ENCODE assay signal across 8 mouse cellular contexts in genomic region chr13:64248775-64249524, GRCm38 (mm10). TPM values are rescaled to one million over a fixed set of nuclear protein-coding genes. Genes with fewer than 3 reads are reported as not detected.
A peak's percentile ranks its signal among the peaks of the same experiment; 100 is the strongest.
DNase-seq lines count a peak whose midpoint lies in the region; ATAC-seq and TF ChIP-seq lines count a peak whose summit lies in the region.

No protein-coding gene starts in this region.

- peaks cover 0 to 4% of the 10 kb centered on the region in 2 experiments for H3K36me3 ChIP-seq in CH12.LX (replicated peaks in 1 of 2; ENCODE audit: control insufficient read depth in 1 of 2, insufficient read depth in 1 of 2, low read length in 1 of 2)
- H3K36me3 ChIP-seq in forebrain, embryonic 11.5 days (ENCODE audit: control insufficient read depth, insufficient read depth, low read length), result no peaks in the 10 kb centered on the region
- no peaks in the 10 kb centered on the region for H3K36me3 ChIP-seq in heart, embryonic 16.5 days (ENCODE audit: control insufficient read depth, insufficient read depth)
- H3K36me3 ChIP-seq in liver, embryonic 16.5 days (ENCODE audit: control insufficient read depth, insufficient read depth), result no peaks in the 10 kb centered on the region
- no peaks in the 10 kb centered on the region for H3K36me3 ChIP-seq in neural tube, embryonic 12.5 days
- no peaks in the 10 kb centered on the region for H3K36me3 ChIP-seq in stomach, postnatal 0 days (ENCODE audit: control insufficient read depth, insufficient read depth, low read length)

- no peaks in the 10 kb centered on the region for H3K27me3 ChIP-seq in CH12.LX (replicated peaks)
- H3K27me3 ChIP-seq in forebrain, embryonic 11.5 days (ENCODE audit: control insufficient read depth, insufficient read depth, low read length), result no peaks in the 10 kb centered on the region
- H3K27me3 ChIP-seq in heart, embryonic 16.5 days (ENCODE audit: control insufficient read depth, insufficient read depth, low read length), result no peaks in the 10 kb centered on the region
- H3K27me3 ChIP-seq in liver, embryonic 16.5 days (ENCODE audit: control insufficient read depth, insufficient read depth, low read depth, low read length), result no peaks in the 10 kb centered on the region
- no peaks in the 10 kb centered on the region for H3K27me3 ChIP-seq in neural tube, embryonic 12.5 days (replicated peaks)
- H3K27me3 ChIP-seq in stomach, postnatal 0 days (ENCODE audit: control insufficient read depth, insufficient read depth, low read length), result no peaks in the 10 kb centered on the region

- H3K4me1 ChIP-seq in CH12.LX (ENCODE audit: control insufficient read depth in 1 of 2, insufficient read depth in 2 of 2), result peaks cover 8 to 57% of the 10 kb centered on the region in 2 experiments; a peak in 3 of 4 replicates
- H3K4me1 ChIP-seq in forebrain, embryonic 11.5 days (replicated peaks; ENCODE audit: control insufficient read depth, insufficient read depth, low read length), result 0 out of 2 replicates have a peak, but pooled peaks cover 3% of the 10 kb centered on the region
- H3K4me1 ChIP-seq in heart, embryonic 16.5 days (ENCODE audit: control insufficient read depth, insufficient read depth, low read length), result peaks cover 11% of the 10 kb centered on the region
- peaks cover 5% of the 10 kb centered on the region; the same call in 1 of the 2 replicates for H3K4me1 ChIP-seq in liver, embryonic 16.5 days (ENCODE audit: control insufficient read depth, low read depth, low read length)
- 0 out of 2 replicates have a peak, but pooled peaks cover 2% of the 10 kb centered on the region for H3K4me1 ChIP-seq in neural tube, embryonic 12.5 days
- H3K4me1 ChIP-seq in stomach, postnatal 0 days (replicated peaks; ENCODE audit: control insufficient read depth, insufficient read depth), result 0 out of 2 replicates have a peak, but pooled peaks cover 3% of the 10 kb centered on the region

- TF ChIP-seq RAD21 in CH12.LX (IDR thresholded peaks at IDR 0.05; ENCODE audit: low read depth, low read length), result peak; percentile 61

- dilution Hi-C loops in CH12.LX (cut with MboI; ENCODE audit: extremely low pct_ligation_motif_present, extremely low pct_unique_long_range_greater_than_20kb, low sequenced_read_pairs), result no loop called here

- no peaks in the 10 kb centered on the region for H3K9me3 ChIP-seq in CH12.LX (replicated peaks; ENCODE audit: low read length)
- no peaks in the 10 kb centered on the region for H3K9me3 ChIP-seq in forebrain, embryonic 11.5 days (ENCODE audit: control insufficient read depth, low read length)
- no peaks in the 10 kb centered on the region for H3K9me3 ChIP-seq in heart, embryonic 16.5 days (replicated peaks; ENCODE audit: control insufficient read depth, low read length)
- H3K9me3 ChIP-seq in liver, embryonic 16.5 days (replicated peaks; ENCODE audit: control insufficient read depth, low read length), result no peaks in the 10 kb centered on the region
- no peaks in the 10 kb centered on the region for H3K9me3 ChIP-seq in neural tube, embryonic 12.5 days
- no peaks in the 10 kb centered on the region for H3K9me3 ChIP-seq in stomach, postnatal 0 days (ENCODE audit: control insufficient read depth, low read length)

- peak in 1 of 2 experiments; percentile 91 for TF ChIP-seq CTCF in CH12.LX (conservative IDR thresholded peaks at IDR 0.05 in 1 of 2, IDR thresholded peaks at IDR 0.05 in 1 of 2; ENCODE audit: low read depth in 2 of 2, low read length in 2 of 2)
- peak; percentile 97 for TF ChIP-seq CTCF in stomach, postnatal 0 days (IDR thresholded peaks at IDR 0.05; ENCODE audit: low read depth)

- 8% methylated on average over 22 of the region's 22 CpGs for WGBS in forebrain, embryonic 11.5 days
- WGBS in heart, embryonic 16.5 days, result 7% methylated on average over 22 of the region's 22 CpGs
- 5% methylated on average over 22 of the region's 22 CpGs for WGBS in liver, embryonic 16.5 days (ENCODE audit: insufficient replicate concordance)
- WGBS in neural tube, embryonic 12.5 days, result 7% methylated on average over 22 of the region's 22 CpGs
- WGBS in stomach, postnatal 0 days, result 7% methylated on average over 22 of the region's 22 CpGs

- no peaks in the 10 kb centered on the region for H3K79me2 ChIP-seq in CH12.LX (replicated peaks; ENCODE audit: control insufficient read depth, extremely low read depth, insufficient read depth, poor library complexity, severe bottlenecking)

- peak; percentile 57 for TF ChIP-seq EP300 in CH12.LX (IDR thresholded peaks at IDR 0.05; ENCODE audit: low read length)
- no peak for TF ChIP-seq EP300 in stomach, postnatal 0 days (optimal IDR thresholded peaks at IDR 0.05)

- ATAC-seq in forebrain, embryonic 11.5 days (replicated peaks; ENCODE audit: low FRiP score), result peak; percentile 87
- ATAC-seq in heart, embryonic 16.5 days (replicated peaks; ENCODE audit: extremely low read depth, insufficient read depth, low FRiP score), result peak; percentile 79
- ATAC-seq in liver, embryonic 16.5 days (ENCODE audit: low read depth), result peak; percentile 82
- peak; percentile 78 for ATAC-seq in neural tube, embryonic 12.5 days (ENCODE audit: low FRiP score, low read depth)
- ATAC-seq in stomach, postnatal 0 days (ENCODE audit: low FRiP score, low TSS enrichment), result peak; percentile 88

- H3K4me3 ChIP-seq in CH12.LX (replicated peaks in 1 of 3; ENCODE audit: low read depth in 2 of 3, low read length in 2 of 3, poor library complexity in 1 of 3), result peak overlapping the region; percentile 71 to 86 (median 76)
- peak overlapping the region; percentile 40 for H3K4me3 ChIP-seq in forebrain, embryonic 11.5 days (ENCODE audit: low read depth, low read length)
- peak overlapping the region; percentile 61 for H3K4me3 ChIP-seq in heart, embryonic 16.5 days (ENCODE audit: low read length)
- H3K4me3 ChIP-seq in liver, embryonic 16.5 days (ENCODE audit: low read depth, low read length), result peak overlapping the region; percentile 72
- H3K4me3 ChIP-seq in neural tube, embryonic 12.5 days, result peak overlapping the region; percentile 51
- H3K4me3 ChIP-seq in stomach, postnatal 0 days (ENCODE audit: low read depth, low read length), result peak overlapping the region; percentile 67

- in situ Hi-C loops in CH12.LX (cut with MboI; ENCODE audit: low pct_ligation_motif_present, low pct_unique_long_range_greater_than_20kb, low sequenced_read_pairs), result loop anchor here (5.0 to 10.0 kb wide), 2 partner anchors 63 to 196 kb away; partner anchors contain the start of gene Aaed1

- H3K9ac ChIP-seq in CH12.LX (ENCODE audit: insufficient read depth, low read depth), result peak overlapping the region; percentile 55
- peak overlapping the region; percentile 48 for H3K9ac ChIP-seq in forebrain, embryonic 11.5 days (ENCODE audit: low read length)
- peak overlapping the region; percentile 78 for H3K9ac ChIP-seq in heart, embryonic 16.5 days (ENCODE audit: low read length)
- H3K9ac ChIP-seq in liver, embryonic 16.5 days (ENCODE audit: low read depth, low read length), result peak overlapping the region; percentile 73
- peak overlapping the region; percentile 58 for H3K9ac ChIP-seq in neural tube, embryonic 12.5 days
- H3K9ac ChIP-seq in stomach, postnatal 0 days (ENCODE audit: low read length), result peak overlapping the region; percentile 70

- H3K4me2 ChIP-seq in CH12.LX (ENCODE audit: insufficient read depth, low read depth, poor library complexity, severe bottlenecking), result peak overlapping the region; percentile 64
- H3K4me2 ChIP-seq in forebrain, embryonic 11.5 days (ENCODE audit: low read depth, low read length, severe bottlenecking), result peak overlapping the region; percentile 84
- H3K4me2 ChIP-seq in heart, embryonic 16.5 days (ENCODE audit: low read depth, low read length), result peak overlapping the region; percentile 75
- peak overlapping the region; percentile 92 for H3K4me2 ChIP-seq in liver, embryonic 16.5 days (ENCODE audit: low read depth, low read length)
- peak overlapping the region; percentile 96 for H3K4me2 ChIP-seq in neural tube, embryonic 12.5 days (replicated peaks)
- H3K4me2 ChIP-seq in stomach, postnatal 0 days (replicated peaks; ENCODE audit: low read depth), result peak overlapping the region; percentile 90

- H3K27ac ChIP-seq in CH12.LX (ENCODE audit: insufficient read depth, low read depth), result peak overlapping the region; percentile 54
- no peak overlapping the region for H3K27ac ChIP-seq in forebrain, embryonic 11.5 days (ENCODE audit: low read depth, low read length)
- peak overlapping the region; percentile 74 for H3K27ac ChIP-seq in heart, embryonic 16.5 days (ENCODE audit: low read length)
- H3K27ac ChIP-seq in liver, embryonic 16.5 days (ENCODE audit: low read length), result peak overlapping the region; percentile 70
- no peak overlapping the region for H3K27ac ChIP-seq in neural tube, embryonic 12.5 days
- peak overlapping the region; percentile 85 for H3K27ac ChIP-seq in stomach, postnatal 0 days (replicated peaks)

- peak; percentile 4; the same call in 1 of the 2 replicates for TF ChIP-seq POLR2A in CH12.LX (IDR thresholded peaks at IDR 0.05; ENCODE audit: low read depth, low read length)

- peak; percentile 89 for DNase-seq in CH12.LX (ENCODE audit: extremely low read depth)
- DNase-seq in c-Kit-positive CD71-positive TER-119-negative erythroid progenitor cells, embryonic 14.5 days (ENCODE audit: low read depth), result peak; percentile 72
- DNase-seq in forebrain, embryonic 11.5 days (ENCODE audit: low spot score), result peak; percentile 92
- peak; percentile 92 to 95 for DNase-seq in kidney, postnatal 36 days
- peak; percentile 92 for DNase-seq in stomach, postnatal 0 days (ENCODE audit: low spot score)

TF ChIP-seq in CH12.LX, 34 proteins besides CTCF, POLR2A, EP300 and RAD21 (continues in another document):
- TF ChIP-seq MAX (IDR thresholded peaks at IDR 0.05; ENCODE audit: low read length) (peak; percentile 60; the same call in 1 of the 2 replicates), JUND (conservative IDR thresholded peaks at IDR 0.05; ENCODE audit: low read depth, low read length) (no peak), ZMIZ1 (IDR thresholded peaks at IDR 0.05; ENCODE audit: low read depth, low read length) (0 out of 2 replicates have a peak, but pooled peaks have one; percentile 25), SMC3 (IDR thresholded peaks at IDR 0.05; ENCODE audit: low read depth, low read length) (peak; percentile 75), ZNF384 (IDR thresholded peaks at IDR 0.05; ENCODE audit: low read depth, low read length) (0 out of 2 replicates have a peak, but pooled peaks have one; percentile 12), ZC3H11A (IDR thresholded peaks at IDR 0.05; ENCODE audit: low read depth, low read length) (no peak), MYC (IDR thresholded peaks at IDR 0.05; ENCODE audit: low read depth, low read length) (0 out of 2 replicates have a peak, but pooled peaks have one; percentile 44)

RNA-seq across cellular contexts. Expression of gene Cdc14b, which starts 26.1 kb away (rescaled TPM):
- total RNA-seq in CH12.LX (2012; rRNA removed) (2.9 and 5.5 TPM in 2 replicates), CH12.LX (2014; rRNA removed) (2.7 and 3.8 TPM in 2 replicates)
- 4.6 and 4.8 TPM in 2 replicates for polyA plus RNA-seq in CH12.LX (2012; ENCODE audit: insufficient read length, low read depth)
- polyA plus RNA-seq in forebrain, embryonic 11.5 days (2014; fragmentation: Nextera tagmentation; extraction: Ambion mirVana), result 12.7 and 13.7 TPM in 2 replicates
- 11.7 and 15.5 TPM in 2 replicates for polyA plus RNA-seq in heart, embryonic 16.5 days (2015; fragmentation: Nextera tagmentation; extraction: Ambion mirVana)
- 8.2 and 9.4 TPM in 2 replicates for polyA plus RNA-seq in liver, embryonic 16.5 days (2015; fragmentation: Nextera tagmentation; extraction: Ambion mirVana)
- polyA plus RNA-seq in neural tube, embryonic 12.5 days (2016; fragmentation: Nextera tagmentation; extraction: Ambion mirVana), result 8.6 and 9.3 TPM in 2 replicates
- polyA plus RNA-seq in stomach, postnatal 0 days (2015; fragmentation: Nextera tagmentation; extraction: Ambion mirVana), result 11.8 and 12.1 TPM in 2 replicates

Comparison
In these comparisons a context has a peak if more than half of its experiments do, and no peak if none do; other contexts are left out.
1. H3K27ac ChIP-seq: peak in CH12.LX (single experiment), heart, embryonic 16.5 days (single experiment), liver, embryonic 16.5 days (single experiment) and stomach, postnatal 0 days (single experiment); none in forebrain, embryonic 11.5 days (single experiment) and neural tube, embryonic 12.5 days (single experiment).
2. Peak in every context shown above with its lines, with median percentiles within 50 percentile points of each other: DNase-seq, H3K4me2 ChIP-seq, H3K4me3 ChIP-seq, H3K9ac ChIP-seq and ATAC-seq.